Mouse (Mus musculus) sigmoid colon, adult 10 weeks (tissue): ENCODE data around the gene Abca12. TPM values are rescaled to one million over a fixed set of nuclear protein-coding genes. Genes with fewer than 3 reads are reported as not detected.

Experiments used
- polyA plus RNA-seq: library from polyadenylated mRNA; stranded (reverse); fragments of 350-450 nt; fragmentation: Illumina TruSeq; extraction: RNeasy Lipid Tissue Mini Kit (QIAGEN cat#74804); gene quantifications from one replicate; pipeline ENCODE4 v1.2.3, GENCODE M21; 2014; ENCODE audit warnings: low read depth, low replicate concordance

Abca12 gene
- 3.0 TPM for polyA plus RNA-seq

DNA sequence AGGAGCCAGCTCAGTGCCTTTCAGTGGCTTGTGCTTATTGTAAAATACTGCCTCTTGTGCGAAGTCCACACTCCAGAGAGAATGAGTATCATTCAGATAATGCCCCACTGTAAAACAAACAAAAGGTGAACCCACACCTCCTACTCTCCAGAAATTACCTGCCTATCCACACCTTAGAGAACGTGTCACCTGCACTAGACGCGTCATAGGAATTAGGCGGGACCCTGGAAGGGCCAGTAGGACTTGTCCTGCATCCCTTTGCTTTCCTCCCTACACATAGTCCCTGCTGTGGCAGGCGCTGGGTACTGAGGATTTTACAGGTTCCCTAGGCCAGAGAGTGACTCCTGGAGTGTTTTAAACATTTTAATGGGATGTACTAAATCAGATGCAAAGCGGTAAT lies at the start of gene Abca12:
Gene Abca12 (minus strand): TSS at position 101 of the 400 bp plus-strand sequence.

Other genes with a start within 250 kb of the Abca12 start
- 68.6 TPM for gene Atic, start 142.2 kb upstream of the Abca12 start, polyA plus RNA-seq
- gene Fn1, start 238.3 kb upstream of the Abca12 start, polyA plus RNA-seq: 71.0 TPM